Mouse (Mus musculus) small intestine, adult 2 months (tissue): Measurements from ENCODE around the gene Adgrg1.

Experiments used
- CTCF ChIP-seq: fragments of 200-500 bp; IDR thresholded peaks from 2 replicates; pipeline ENCODE4 v1.5.1; 2012; ENCODE audit warnings: low read depth, mild to moderate bottlenecking, control low read depth, inconsistent platforms, low read length, moderate library complexity, mixed read lengths; ENCODE audit not compliant: insufficient replicate concordance, insufficient read length; ENCODE audit errors: extremely low read depth
- POLR2A ChIP-seq: fragments of 200-500 bp; IDR thresholded peaks from 2 replicates; pipeline ENCODE4 v1.6.1; 2012; ENCODE audit warnings: low read depth, mild to moderate bottlenecking, control low read depth, inconsistent platforms, low read length, moderate library complexity

DNA sequence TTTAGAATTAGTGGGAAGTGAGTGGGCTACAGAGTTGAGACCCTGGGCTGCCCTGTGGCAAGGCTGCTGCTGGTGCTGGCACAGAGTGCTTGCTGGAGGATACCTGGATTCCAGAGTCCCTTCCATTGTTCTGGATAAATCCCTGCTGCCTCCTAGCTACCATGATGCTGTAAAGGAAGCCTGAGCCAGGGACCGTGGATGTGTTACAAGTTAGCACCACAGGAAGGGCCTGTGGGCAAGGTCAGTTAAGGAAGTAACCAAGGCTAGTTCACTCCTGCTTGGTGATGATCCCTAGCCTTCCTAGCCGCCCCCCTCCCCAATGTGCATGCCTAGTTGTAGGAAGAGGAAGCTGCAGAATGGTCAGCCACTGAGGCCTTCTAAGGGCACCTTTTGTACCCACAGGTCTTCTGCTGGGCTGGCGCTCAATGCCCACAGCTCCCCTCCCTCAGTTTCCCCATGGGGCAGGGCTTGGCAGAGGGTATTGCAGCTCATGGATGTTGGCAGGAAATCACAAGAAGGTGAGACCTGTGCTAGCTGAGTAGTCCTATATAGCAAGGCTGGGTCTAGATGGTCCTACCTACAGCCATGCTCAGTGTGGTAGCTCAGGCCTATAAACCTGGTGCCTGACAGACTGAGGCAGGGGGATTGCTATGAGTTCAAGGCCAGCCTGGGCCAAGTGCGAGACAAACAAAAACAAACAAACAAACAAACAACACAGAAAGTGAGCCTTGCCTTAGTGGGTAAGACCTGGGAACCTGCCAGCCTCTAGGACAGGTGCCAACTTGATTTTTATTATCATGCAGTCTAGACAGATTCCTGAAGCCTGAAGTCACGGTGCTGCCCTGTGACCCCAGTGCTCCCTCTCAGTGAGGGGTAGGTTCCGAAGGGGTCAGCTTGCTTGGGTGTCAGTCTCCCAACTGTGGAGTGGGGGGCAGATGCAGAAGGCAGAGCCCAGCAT lies 22.6 kb downstream of the Adgrg1 start:
- TF ChIP-seq CTCF (no peak), POLR2A (no peak)
